Mouse (Mus musculus) forebrain, embryonic 15.5 days (tissue): ENCODE results near the gene Ccr7. TPM values are rescaled to one million over a fixed set of nuclear protein-coding genes. Genes with fewer than 3 reads are reported as not detected.

Source experiments
- ATAC-seq: fragments of 200-750 bp; cut with Nextera tagmentation; replicated peaks from 2 replicates; pipeline ENCODE4 v1.8.0; 2017; ENCODE audit warnings: mild to moderate bottlenecking, moderate TSS enrichment, moderate library complexity
- H3K27ac ChIP-seq: fragments of 300-500 bp; sonication (generic); replicated peaks from 2 replicates; pipeline ENCODE4 v1.5.1; 2015; ENCODE audit warnings: mild to moderate bottlenecking, inconsistent platforms
- H3K27me3 ChIP-seq: fragments of 300-500 bp; sonication (generic); 2 replicates; pipeline ENCODE4 v1.6.1; 2015; ENCODE audit warnings: inconsistent platforms
- H3K36me3 ChIP-seq: fragments of 300-500 bp; sonication (generic); 2 replicates; pipeline ENCODE4 v1.6.1; 2015; ENCODE audit warnings: mild to moderate bottlenecking, inconsistent platforms
- H3K4me1 ChIP-seq: fragments of 300-500 bp; sonication (generic); 2 replicates; pipeline ENCODE4 v1.6.1; 2015; ENCODE audit warnings: inconsistent platforms
- H3K4me2 ChIP-seq: fragments of 300-500 bp; sonication (generic); replicated peaks from 2 replicates; pipeline ENCODE4 v1.6.1; 2015; ENCODE audit warnings: mild to moderate bottlenecking, inconsistent platforms
- H3K4me3 ChIP-seq: fragments of 300-500 bp; sonication (generic); 2 replicates; pipeline ENCODE4 v1.5.1; 2015; ENCODE audit warnings: mild to moderate bottlenecking, inconsistent platforms
- H3K9ac ChIP-seq: fragments of 300-500 bp; sonication (generic); replicated peaks from 2 replicates; pipeline ENCODE4 v1.6.1; 2015; ENCODE audit warnings: mild to moderate bottlenecking, inconsistent platforms
- H3K9me3 ChIP-seq: fragments of 300-500 bp; sonication (generic); 2 replicates; pipeline ENCODE4 v1.6.1; 2016; ENCODE audit warnings: inconsistent platforms
- WGBS: fragments of 180-500 bp; shearing (Covaris S2); methylation state at CpG from one replicate; pipeline ENCODE4 v1.1.7; 2015; ENCODE audit warnings: mixed read lengths; 5-methylcytosine and 5-hydroxymethylcytosine counted together
- polyA plus RNA-seq: library from polyadenylated mRNA; unstranded; fragments of >200 nt; fragmentation: Nextera tagmentation; extraction: Ambion mirVana; gene quantifications from 2 replicates; pipeline ENCODE4 v1.2.1, GENCODE M21; 2015

Ccr7 gene
- polyA plus RNA-seq, 1 experiment from 2014 or later: not detected

DNA sequence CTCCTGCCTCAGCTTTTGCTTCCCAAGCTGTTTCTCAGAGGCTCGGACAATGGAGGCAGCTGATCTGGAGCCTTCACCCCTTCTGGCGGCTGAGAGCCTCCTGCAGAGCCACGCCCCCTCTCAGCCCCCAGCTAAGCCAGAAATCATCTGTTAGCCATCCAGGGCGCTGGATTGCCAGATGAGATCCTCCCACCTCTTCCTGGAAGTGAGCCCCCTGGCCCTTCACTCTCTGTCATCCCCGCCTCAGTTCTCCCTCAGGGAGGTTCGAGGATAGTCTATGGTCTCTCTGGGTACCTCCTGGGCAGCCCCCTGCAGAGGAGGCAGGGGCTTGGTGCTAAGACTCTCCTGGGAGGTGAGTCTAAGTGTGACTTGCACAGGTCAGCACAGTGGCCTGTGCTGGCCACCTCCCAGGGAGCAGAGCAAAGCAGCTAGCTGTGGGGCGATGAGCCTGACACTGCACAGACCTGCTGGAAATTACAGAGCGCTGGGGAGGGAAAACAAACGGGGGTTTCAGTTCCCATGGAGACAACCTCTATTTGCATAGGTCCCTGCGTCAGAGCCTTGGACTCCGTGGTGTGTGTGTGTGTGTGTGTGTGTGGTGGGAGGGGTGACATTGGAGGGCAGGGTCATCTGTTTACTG, 22.7 kb downstream of the Ccr7 start:
- Histone ChIP-seq H3K9me3 (no peaks in the 10 kb centered on the region), H3K36me3 (no peaks in the 10 kb centered on the region), H3K9ac (peak overlapping the region; percentile 35; the same call in 1 of the 2 replicates), H3K27ac (0 out of 2 replicates have a peak overlapping the region, but pooled peaks have one; percentile 31), H3K4me3 (no peak overlapping the region), H3K27me3 (no peaks in the 10 kb centered on the region), H3K4me2 (peak overlapping the region; percentile 27), H3K4me1 (peaks cover 9% of the 10 kb centered on the region)
- 2% methylated on average over 11 of the region's 11 CpGs for WGBS
- peak; percentile 68 for ATAC-seq

- H3K4me2 ChIP-seq: no peak overlapping the region
Observed at GRCm38 (mm10) chr11:99131463-99131840, 23.4 kb downstream of the Ccr7 start.

GRCm38 (mm10) chr11:99130736-99131462, 24.0 kb downstream of the Ccr7 start:
- Histone ChIP-seq H3K36me3 (no peaks in the 10 kb centered on the region), H3K4me3 (no peak overlapping the region), H3K27me3 (no peaks in the 10 kb centered on the region), H3K4me1 (peaks cover 9% of the 10 kb centered on the region), H3K27ac (no peak overlapping the region), H3K9me3 (no peaks in the 10 kb centered on the region), H3K4me2 (no peak overlapping the region), H3K9ac (no peak overlapping the region)
- ATAC-seq: no peak
- WGBS: 65% methylated on average over 5 of the region's 5 CpGs

More at GRCm38 (mm10) chr11:99131463-99131840, 23.4 kb downstream of the Ccr7 start:
- Histone ChIP-seq H3K9ac (no peak overlapping the region), H3K27me3 (no peaks in the 10 kb centered on the region), H3K9me3 (no peaks in the 10 kb centered on the region), H3K36me3 (no peaks in the 10 kb centered on the region), H3K4me3 (no peak overlapping the region), H3K4me1 (peaks cover 9% of the 10 kb centered on the region), H3K27ac (no peak overlapping the region)
- ATAC-seq: no peak
- 44% methylated on average over 12 of the region's 12 CpGs for WGBS

DNA sequence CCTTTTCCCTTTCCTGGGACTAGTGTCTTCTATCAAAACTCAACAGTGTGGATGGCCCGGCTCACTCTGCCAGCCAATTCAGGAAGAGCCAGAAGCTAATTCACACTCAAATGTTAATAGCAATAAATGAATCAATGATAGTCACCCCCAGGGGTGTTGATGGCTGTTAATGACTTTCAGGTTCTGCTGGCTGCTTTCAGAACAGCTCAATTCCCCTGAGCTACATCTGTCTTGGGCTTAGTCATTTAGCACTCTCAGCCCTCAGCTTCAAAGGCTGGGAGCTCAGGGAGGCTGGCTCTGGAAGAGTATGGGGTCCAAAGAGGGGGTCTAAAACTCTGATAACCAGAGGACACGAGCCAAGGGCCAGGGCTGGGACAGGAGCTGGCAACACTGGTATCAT, 25.6 kb downstream of the Ccr7 start:
- Histone ChIP-seq H3K4me1 (peaks cover 9% of the 10 kb centered on the region), H3K9ac (no peak overlapping the region), H3K27me3 (no peaks in the 10 kb centered on the region), H3K4me3 (no peak overlapping the region), H3K9me3 (no peaks in the 10 kb centered on the region), H3K36me3 (no peaks in the 10 kb centered on the region), H3K4me2 (no peak overlapping the region), H3K27ac (no peak overlapping the region)
- ATAC-seq: no peak
- WGBS: 66% methylated on average over 2 of the region's 2 CpGs

DNA sequence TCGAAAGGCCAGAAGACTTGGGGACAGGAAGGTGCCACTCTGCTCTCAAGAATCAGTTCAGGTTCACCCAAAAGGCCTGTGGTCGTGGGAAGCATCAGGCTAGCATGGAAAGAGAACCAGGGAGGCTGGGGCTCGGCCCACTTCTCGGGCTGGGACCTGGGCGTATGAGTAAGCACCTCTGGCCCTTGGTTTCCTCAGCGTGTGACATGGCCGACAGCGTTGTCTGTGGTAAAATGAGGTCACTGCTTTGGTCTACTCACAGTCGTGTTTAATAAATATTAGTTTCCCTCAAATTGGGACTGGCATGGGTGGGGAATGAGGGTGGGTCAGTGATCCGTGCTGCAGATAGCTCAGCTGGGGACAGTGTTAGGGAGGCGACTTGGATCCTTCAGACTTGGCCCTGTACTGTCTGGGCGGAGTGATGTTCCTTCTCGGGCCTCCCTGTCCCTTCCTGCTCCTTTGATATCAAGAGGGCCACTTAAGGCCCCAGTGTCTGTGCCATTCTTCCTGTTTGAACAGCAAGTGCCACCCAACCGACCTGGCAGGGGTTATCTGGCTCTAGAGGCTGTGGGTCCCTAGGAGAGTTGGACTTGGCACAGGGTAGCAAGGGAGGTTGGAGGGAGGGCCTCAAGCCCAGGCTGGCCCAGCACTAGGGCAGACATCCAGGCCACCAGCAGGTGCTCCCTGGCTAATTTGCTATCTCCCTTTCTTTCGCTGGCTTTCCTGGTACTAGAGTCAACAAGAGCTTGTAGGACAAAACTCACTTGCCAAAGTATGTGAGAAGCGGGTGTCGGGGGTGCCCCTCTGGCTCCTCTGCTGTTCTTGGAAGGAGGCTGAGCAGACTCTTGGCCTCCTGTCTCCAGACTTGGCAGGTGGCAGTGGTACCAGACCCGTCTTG, 26.8 kb downstream of the Ccr7 start:
- no peak for ATAC-seq
- no peaks in the 10 kb centered on the region for H3K9me3 ChIP-seq
- no peak overlapping the region for H3K4me3 ChIP-seq
- no peaks in the 10 kb centered on the region for H3K27me3 ChIP-seq
- peaks cover 9% of the 10 kb centered on the region for H3K4me1 ChIP-seq
- H3K4me2 ChIP-seq: no peak overlapping the region
- 79% methylated on average over 18 of the region's 18 CpGs for WGBS
- no peak overlapping the region for H3K9ac ChIP-seq
- H3K36me3 ChIP-seq: no peaks in the 10 kb centered on the region
- no peak overlapping the region for H3K27ac ChIP-seq

- Histone ChIP-seq H3K27ac (peak overlapping the region; percentile 12; the same call in 1 of the 2 replicates), H3K4me3 (no peak overlapping the region), H3K4me2 (no peak overlapping the region), H3K4me1 (no peaks in the 10 kb centered on the region; the same call in 1 of the 2 replicates), H3K9me3 (no peaks in the 10 kb centered on the region), H3K36me3 (no peaks in the 10 kb centered on the region), H3K9ac (no peak overlapping the region), H3K27me3 (no peaks in the 10 kb centered on the region)
- no peak for ATAC-seq
- 38% methylated on average over 5 of the region's 5 CpGs for WGBS
Observed at GRCm38 (mm10) chr11:99126482-99127253, 28.2 kb downstream of the Ccr7 start.

- H3K4me3 ChIP-seq: no peak overlapping the region
- H3K36me3 ChIP-seq: no peaks in the 10 kb centered on the region
- no peaks in the 10 kb centered on the region for H3K9me3 ChIP-seq
- H3K9ac ChIP-seq: no peak overlapping the region
- H3K27ac ChIP-seq: peak overlapping the region; percentile 23; the same call in 1 of the 2 replicates
- H3K4me2 ChIP-seq: no peak overlapping the region
- ATAC-seq: no peak
- no peaks in the 10 kb centered on the region for H3K27me3 ChIP-seq
- 63% methylated on average over 10 of the region's 10 CpGs for WGBS
- H3K4me1 ChIP-seq: peaks cover 12% of the 10 kb centered on the region
Observed at GRCm38 (mm10) chr11:99124635-99125029, 30.2 kb downstream of the Ccr7 start.

DNA sequence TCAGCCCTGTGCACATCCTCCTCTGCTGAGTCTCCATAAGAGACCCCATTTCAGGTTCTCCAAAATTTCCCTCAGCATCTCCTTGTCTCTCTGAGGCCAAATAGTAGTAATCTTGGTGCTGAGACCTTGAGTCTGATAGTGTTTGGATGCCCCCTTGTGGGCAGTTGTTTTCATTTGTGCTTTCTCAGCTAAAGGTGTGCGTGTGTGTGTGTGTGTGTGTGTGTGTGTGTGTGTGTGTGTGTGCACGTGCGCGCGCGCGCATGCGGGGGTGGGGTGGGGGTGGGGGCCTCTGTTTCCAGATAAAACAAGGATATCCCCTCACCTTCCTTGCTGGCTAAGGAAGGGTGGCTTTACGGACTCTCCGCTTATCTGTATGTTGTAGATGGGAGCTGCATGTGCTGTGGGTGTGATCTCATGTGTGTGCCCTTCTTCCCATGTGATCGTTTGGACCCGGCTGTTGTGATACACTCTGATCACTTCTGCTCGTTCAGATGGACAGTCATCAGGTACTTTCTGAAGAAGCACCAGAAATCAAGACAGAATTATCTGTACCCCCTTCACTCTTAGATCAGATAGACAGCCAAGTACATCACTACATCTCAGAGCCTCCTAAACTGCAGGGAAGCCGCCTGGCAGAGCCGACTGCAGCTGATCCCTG, 30.8 kb downstream of the Ccr7 start:
- no peaks in the 10 kb centered on the region for H3K27me3 ChIP-seq
- 46% methylated on average over 15 of the region's 15 CpGs for WGBS
- no peaks in the 10 kb centered on the region for H3K36me3 ChIP-seq
- H3K4me2 ChIP-seq: no peak overlapping the region
- H3K4me1 ChIP-seq: peaks cover 12% of the 10 kb centered on the region
- no peak overlapping the region for H3K9ac ChIP-seq
- ATAC-seq: no peak
- H3K4me3 ChIP-seq: no peak overlapping the region
- peak overlapping the region; percentile 23; the same call in 1 of the 2 replicates for H3K27ac ChIP-seq
- H3K9me3 ChIP-seq: no peaks in the 10 kb centered on the region

- H3K27me3 ChIP-seq: no peaks in the 10 kb centered on the region
- ATAC-seq: 0 out of 2 replicates have a peak, but pooled peaks have one; percentile 41
- peaks cover 12% of the 10 kb centered on the region for H3K4me1 ChIP-seq
- WGBS: 54% methylated on average over 3 of the region's 3 CpGs
- no peak overlapping the region for H3K4me3 ChIP-seq
- no peak overlapping the region for H3K4me2 ChIP-seq
- peak overlapping the region; percentile 63 for H3K27ac ChIP-seq
- H3K36me3 ChIP-seq: no peaks in the 10 kb centered on the region
- no peaks in the 10 kb centered on the region for H3K9me3 ChIP-seq
- no peak overlapping the region for H3K9ac ChIP-seq
Observed at GRCm38 (mm10) chr11:99122703-99123102, 32.2 kb downstream of the Ccr7 start.

DNA sequence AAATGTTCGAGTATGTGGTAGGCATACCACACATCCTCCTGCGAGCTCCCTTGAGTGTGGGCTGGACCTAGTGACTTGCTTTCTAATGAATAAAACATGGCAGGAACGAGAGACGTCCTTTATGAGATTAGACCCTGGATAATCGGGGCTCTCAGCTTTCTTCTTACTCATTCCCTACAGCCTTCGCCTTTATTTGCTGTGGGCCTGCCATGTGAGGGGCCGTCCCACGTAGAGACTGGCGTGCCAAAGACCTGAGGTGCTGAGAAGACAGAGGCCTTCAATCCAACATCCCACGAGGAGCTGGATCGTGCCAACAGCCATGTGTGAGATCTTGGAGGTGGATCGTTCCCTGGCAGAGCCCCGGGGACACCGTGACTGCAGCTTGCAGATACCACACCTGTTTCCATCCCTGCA, 33.7 kb downstream of the Ccr7 start:
- 42% methylated on average over 14 of the region's 14 CpGs for WGBS
- no peak overlapping the region for H3K4me2 ChIP-seq

More for the DNA sequence above, 33.7 kb downstream of the Ccr7 start:
- H3K4me3 ChIP-seq: no peak overlapping the region
- H3K4me1 ChIP-seq: peaks cover 12% of the 10 kb centered on the region
- no peaks in the 10 kb centered on the region for H3K9me3 ChIP-seq
- no peak overlapping the region for H3K27ac ChIP-seq
- H3K9ac ChIP-seq: no peak overlapping the region
- ATAC-seq: no peak
- no peaks in the 10 kb centered on the region for H3K36me3 ChIP-seq
- H3K27me3 ChIP-seq: no peaks in the 10 kb centered on the region
